Mouse (Mus musculus): Measurements from ENCODE around the gene Ctbp1. TPM values are rescaled to one million over a fixed set of nuclear protein-coding genes. Genes with fewer than 3 reads are reported as not detected.
A peak's percentile ranks its signal among the peaks of the same experiment; 100 is the strongest.

Gene Ctbp1
- polyA plus RNA-seq, 1 experiment from 2014 or later = 560 TPM

GRCm38 (mm10) chr5:33270568-33270967 lies 4.2 kb downstream of the Ctbp1 start:
- Histone ChIP-seq H3K4me3 (ENCODE audit: low read depth, low read length) (no peak overlapping the region), H3K9me3 (ENCODE audit: control insufficient read depth, low read length) (no peaks in the 10 kb centered on the region), H3K4me1 (replicated peaks; ENCODE audit: control insufficient read depth, insufficient read depth, low read length) (peaks cover 7% of the 10 kb centered on the region), H3K9ac (ENCODE audit: low read length) (no peak overlapping the region), H3K4me2 (ENCODE audit: low read depth, low read length, severe bottlenecking) (no peak overlapping the region), H3K27ac (ENCODE audit: low read depth, low read length) (no peak overlapping the region), H3K27me3 (ENCODE audit: control insufficient read depth, insufficient read depth, low read length) (no peaks in the 10 kb centered on the region), H3K36me3 (ENCODE audit: control insufficient read depth, insufficient read depth, low read length) (peaks cover 23% of the 10 kb centered on the region; the same call in 1 of the 2 replicates)
- WGBS = 20% methylated on average over 5 of the region's 5 CpGs
- DNase-seq (ENCODE audit: low spot score) (peak; percentile 87), ATAC-seq (replicated peaks; ENCODE audit: low FRiP score) (no peak)

GRCm38 (mm10) chr5:33254416-33254815 lies 20.4 kb downstream of the Ctbp1 start:
- Histone ChIP-seq H3K27ac (ENCODE audit: low read depth, low read length) (no peak overlapping the region), H3K27me3 (ENCODE audit: control insufficient read depth, insufficient read depth, low read length) (no peaks in the 10 kb centered on the region), H3K9me3 (ENCODE audit: control insufficient read depth, low read length) (no peaks in the 10 kb centered on the region), H3K4me3 (ENCODE audit: low read depth, low read length) (no peak overlapping the region), H3K4me2 (ENCODE audit: low read depth, low read length, severe bottlenecking) (no peak overlapping the region), H3K36me3 (ENCODE audit: control insufficient read depth, insufficient read depth, low read length) (peaks cover 54% of the 10 kb centered on the region), H3K9ac (ENCODE audit: low read length) (no peak overlapping the region), H3K4me1 (replicated peaks; ENCODE audit: control insufficient read depth, insufficient read depth, low read length) (no peaks in the 10 kb centered on the region)
- DNase-seq (ENCODE audit: low spot score) (no peak), ATAC-seq (replicated peaks; ENCODE audit: low FRiP score) (no peak)
- WGBS = 90% methylated on average over 5 of the region's 5 CpGs

- no peak for ATAC-seq (replicated peaks; ENCODE audit: low FRiP score)
These were observed 26.6 kb downstream of the Ctbp1 start for GRCm38 (mm10) chr5:33248186-33248585.

DNA sequence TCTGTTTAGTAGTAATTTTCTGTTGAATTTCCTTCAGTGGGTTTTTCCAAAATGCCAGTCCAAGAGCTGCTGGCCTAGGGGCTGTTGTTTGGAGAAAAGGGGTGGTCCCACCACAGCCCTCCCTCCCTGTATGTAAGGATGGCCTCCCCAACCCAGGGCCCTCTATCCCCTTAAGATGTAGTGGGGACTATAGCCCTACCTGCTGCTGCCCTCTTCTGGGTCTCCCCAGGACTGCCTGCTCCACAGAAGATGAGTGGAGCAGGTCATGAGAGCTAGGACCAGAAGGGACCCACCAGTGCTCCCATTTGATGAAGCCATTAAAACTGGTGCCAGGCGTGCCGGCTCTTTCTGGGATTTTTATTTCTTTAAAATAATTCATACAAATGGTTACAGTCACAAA lies 27.4 kb downstream of the Ctbp1 start:
- H3K9me3 ChIP-seq (ENCODE audit: control insufficient read depth, low read length) = no peaks in the 10 kb centered on the region
- DNase-seq (ENCODE audit: low spot score) = no peak
- no peaks in the 10 kb centered on the region for H3K4me1 ChIP-seq (replicated peaks; ENCODE audit: control insufficient read depth, insufficient read depth, low read length)
- H3K36me3 ChIP-seq (ENCODE audit: control insufficient read depth, insufficient read depth, low read length) = peaks cover 23% of the 10 kb centered on the region
- no peak for ATAC-seq (replicated peaks; ENCODE audit: low FRiP score)
- no peak overlapping the region for H3K4me2 ChIP-seq (ENCODE audit: low read depth, low read length, severe bottlenecking)
- 96% methylated on average over 2 of the region's 2 CpGs for WGBS
- no peak overlapping the region for H3K9ac ChIP-seq (ENCODE audit: low read length)
- no peak overlapping the region for H3K27ac ChIP-seq (ENCODE audit: low read depth, low read length)
- H3K27me3 ChIP-seq (ENCODE audit: control insufficient read depth, insufficient read depth, low read length) = no peaks in the 10 kb centered on the region
- H3K4me3 ChIP-seq (ENCODE audit: low read depth, low read length) = no peak overlapping the region

More at GRCm38 (mm10) chr5:33248186-33248585, 26.6 kb downstream of the Ctbp1 start:
- Histone ChIP-seq H3K27ac (ENCODE audit: low read depth, low read length) (no peak overlapping the region), H3K27me3 (ENCODE audit: control insufficient read depth, insufficient read depth, low read length) (no peaks in the 10 kb centered on the region), H3K9ac (ENCODE audit: low read length) (no peak overlapping the region), H3K4me2 (ENCODE audit: low read depth, low read length, severe bottlenecking) (no peak overlapping the region), H3K4me1 (replicated peaks; ENCODE audit: control insufficient read depth, insufficient read depth, low read length) (no peaks in the 10 kb centered on the region), H3K9me3 (ENCODE audit: control insufficient read depth, low read length) (no peaks in the 10 kb centered on the region), H3K4me3 (ENCODE audit: low read depth, low read length) (no peak overlapping the region), H3K36me3 (ENCODE audit: control insufficient read depth, insufficient read depth, low read length) (peaks cover 23% of the 10 kb centered on the region)
- no peak for DNase-seq (ENCODE audit: low spot score)
- WGBS = 87% methylated on average over 12 of the region's 12 CpGs

DNA sequence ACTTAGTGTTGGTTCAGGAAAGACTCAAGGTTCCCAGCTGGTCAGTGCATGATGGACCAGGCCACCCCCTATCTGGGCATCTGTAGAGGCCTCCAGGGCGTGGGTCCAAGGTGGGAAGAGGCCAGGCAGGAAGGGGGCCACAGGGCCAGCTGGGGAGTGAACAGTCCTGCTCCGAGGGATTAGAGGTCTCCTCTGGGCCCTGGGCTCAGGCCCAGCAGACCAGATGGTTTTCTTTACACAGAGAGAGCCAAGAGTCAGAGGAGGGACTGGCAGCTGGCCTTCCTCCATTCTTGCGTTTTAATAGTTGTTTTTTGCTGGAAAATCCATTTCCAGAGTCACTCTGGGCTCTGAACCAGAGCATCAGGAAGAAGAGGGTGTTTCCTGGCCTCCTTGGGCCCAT lies 29.1 kb downstream of the Ctbp1 start:
- H3K27ac ChIP-seq (ENCODE audit: low read depth, low read length) = no peak overlapping the region
- no peak for DNase-seq (ENCODE audit: low spot score)
- 91% methylated on average over 3 of the region's 3 CpGs for WGBS
- H3K9me3 ChIP-seq (ENCODE audit: control insufficient read depth, low read length) = no peaks in the 10 kb centered on the region
- H3K4me3 ChIP-seq (ENCODE audit: low read depth, low read length) = no peak overlapping the region
- no peaks in the 10 kb centered on the region for H3K4me1 ChIP-seq (replicated peaks; ENCODE audit: control insufficient read depth, insufficient read depth, low read length)
- no peak for ATAC-seq (replicated peaks; ENCODE audit: low FRiP score)
- no peak overlapping the region for H3K9ac ChIP-seq (ENCODE audit: low read length)
- H3K36me3 ChIP-seq (ENCODE audit: control insufficient read depth, insufficient read depth, low read length) = peaks cover 17% of the 10 kb centered on the region
- no peak overlapping the region for H3K4me2 ChIP-seq (ENCODE audit: low read depth, low read length, severe bottlenecking)
- H3K27me3 ChIP-seq (ENCODE audit: control insufficient read depth, insufficient read depth, low read length) = no peaks in the 10 kb centered on the region

GRCm38 (mm10) chr5:33244377-33244920 lies 30.3 kb downstream of the Ctbp1 start:
- Histone ChIP-seq H3K4me3 (ENCODE audit: low read depth, low read length) (no peak overlapping the region), H3K36me3 (ENCODE audit: control insufficient read depth, insufficient read depth, low read length) (peaks cover 8% of the 10 kb centered on the region), H3K27ac (ENCODE audit: low read depth, low read length) (no peak overlapping the region), H3K9ac (ENCODE audit: low read length) (no peak overlapping the region), H3K4me2 (ENCODE audit: low read depth, low read length, severe bottlenecking) (no peak overlapping the region), H3K4me1 (replicated peaks; ENCODE audit: control insufficient read depth, insufficient read depth, low read length) (no peaks in the 10 kb centered on the region), H3K27me3 (ENCODE audit: control insufficient read depth, insufficient read depth, low read length) (no peaks in the 10 kb centered on the region), H3K9me3 (ENCODE audit: control insufficient read depth, low read length) (no peaks in the 10 kb centered on the region)
- 84% methylated on average over 5 of the region's 5 CpGs for WGBS
- DNase-seq (ENCODE audit: low spot score) (no peak), ATAC-seq (replicated peaks; ENCODE audit: low FRiP score) (no peak)

DNA sequence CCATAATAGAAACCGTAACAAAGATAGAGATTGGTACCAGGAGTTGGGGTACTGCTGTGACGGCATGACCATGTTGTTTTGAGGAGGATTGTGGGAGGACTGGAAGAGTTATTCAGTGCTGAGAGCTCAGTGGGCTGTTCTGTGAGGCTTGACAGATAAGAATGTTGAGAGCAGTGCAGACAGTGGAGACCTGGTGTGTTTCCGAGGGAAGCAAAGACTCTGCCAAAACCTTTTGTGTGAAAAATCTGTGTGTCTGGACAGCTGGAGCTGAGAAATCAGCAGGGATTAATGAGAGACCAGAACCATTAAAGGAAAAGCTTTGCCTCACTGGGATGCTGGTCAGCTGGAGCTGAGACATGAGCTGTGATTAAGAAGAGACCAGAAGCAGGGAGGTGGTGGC lies 34.9 kb downstream of the Ctbp1 start:
- no peaks in the 10 kb centered on the region for H3K4me1 ChIP-seq (replicated peaks; ENCODE audit: control insufficient read depth, insufficient read depth, low read length)
- H3K27ac ChIP-seq (ENCODE audit: low read depth, low read length) = no peak overlapping the region
- no peaks in the 10 kb centered on the region for H3K27me3 ChIP-seq (ENCODE audit: control insufficient read depth, insufficient read depth, low read length)
- H3K36me3 ChIP-seq (ENCODE audit: control insufficient read depth, insufficient read depth, low read length) = no peaks in the 10 kb centered on the region
- no peak overlapping the region for H3K4me2 ChIP-seq (ENCODE audit: low read depth, low read length, severe bottlenecking)
- ATAC-seq (replicated peaks; ENCODE audit: low FRiP score) (no peak), DNase-seq (ENCODE audit: low spot score) (no peak)
- no peak overlapping the region for H3K9ac ChIP-seq (ENCODE audit: low read length)
- 65% methylated on average over 3 of the region's 3 CpGs for WGBS
- no peaks in the 10 kb centered on the region for H3K9me3 ChIP-seq (ENCODE audit: control insufficient read depth, low read length)
- H3K4me3 ChIP-seq (ENCODE audit: low read depth, low read length) = no peak overlapping the region

DNA sequence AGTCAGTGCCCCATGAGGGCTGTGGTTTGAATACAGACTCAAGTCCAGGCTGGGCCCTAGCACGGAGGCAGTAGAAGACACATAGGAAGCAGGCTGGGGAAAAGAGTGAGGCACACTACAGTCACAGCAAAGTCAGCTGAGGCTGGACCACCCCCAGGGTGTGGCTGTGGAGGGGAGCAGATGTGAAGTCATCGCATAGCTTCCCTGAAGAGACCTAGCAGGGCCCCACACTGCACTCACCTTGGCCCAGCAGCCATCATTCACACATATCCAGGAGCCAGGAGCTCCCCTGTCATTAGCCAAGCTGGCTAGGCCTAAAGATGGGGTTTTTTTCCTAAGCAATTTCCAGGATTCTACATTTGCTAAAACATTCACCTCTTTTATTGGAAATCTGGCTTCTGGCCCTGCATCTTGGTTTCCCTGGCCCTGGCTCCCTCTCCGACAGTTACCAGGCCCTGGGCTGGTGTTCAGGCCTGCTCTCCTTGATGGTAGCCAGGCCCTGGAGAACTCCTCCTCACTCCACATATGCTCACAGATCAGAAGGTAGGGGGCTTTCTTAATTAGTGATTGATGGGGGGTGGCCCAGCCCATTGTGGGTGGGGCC lies 35.6 kb downstream of the Ctbp1 start:
- no peaks in the 10 kb centered on the region for H3K36me3 ChIP-seq (ENCODE audit: control insufficient read depth, insufficient read depth, low read length)
- ATAC-seq (replicated peaks; ENCODE audit: low FRiP score) (no peak), DNase-seq (ENCODE audit: low spot score) (no peak)
- no peak overlapping the region for H3K27ac ChIP-seq (ENCODE audit: low read depth, low read length)
- H3K4me3 ChIP-seq (ENCODE audit: low read depth, low read length) = no peak overlapping the region
- H3K9me3 ChIP-seq (ENCODE audit: control insufficient read depth, low read length) = no peaks in the 10 kb centered on the region
- no peak overlapping the region for H3K4me2 ChIP-seq (ENCODE audit: low read depth, low read length, severe bottlenecking)
- H3K27me3 ChIP-seq (ENCODE audit: control insufficient read depth, insufficient read depth, low read length) = no peaks in the 10 kb centered on the region
- no peak overlapping the region for H3K9ac ChIP-seq (ENCODE audit: low read length)
- 91% methylated on average over 3 of the region's 3 CpGs for WGBS
- H3K4me1 ChIP-seq (replicated peaks; ENCODE audit: control insufficient read depth, insufficient read depth, low read length) = no peaks in the 10 kb centered on the region

DNA sequence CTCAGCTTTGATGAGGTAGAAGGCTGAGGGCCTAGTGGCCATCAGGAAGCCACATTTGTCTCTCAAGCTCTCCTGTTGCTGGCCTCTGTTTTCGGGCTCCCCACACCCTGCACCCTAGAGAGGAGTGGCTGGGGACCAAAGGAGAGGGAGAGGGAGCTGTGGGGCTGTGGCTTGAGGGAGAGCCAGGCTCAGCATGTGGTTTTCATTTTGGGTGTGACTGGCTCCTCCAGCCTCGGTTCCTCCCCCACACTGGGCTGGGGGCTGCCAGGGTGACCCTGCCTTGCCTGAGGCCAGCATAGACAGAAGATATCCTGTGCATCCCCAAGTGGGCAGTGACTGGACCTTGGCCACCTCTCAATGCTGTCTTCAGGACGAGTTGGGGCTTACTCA lies 36.5 kb downstream of the Ctbp1 start:
- Histone ChIP-seq H3K4me1 (replicated peaks; ENCODE audit: control insufficient read depth, insufficient read depth, low read length) (no peaks in the 10 kb centered on the region), H3K9ac (ENCODE audit: low read length) (no peak overlapping the region), H3K36me3 (ENCODE audit: control insufficient read depth, insufficient read depth, low read length) (no peaks in the 10 kb centered on the region), H3K4me3 (ENCODE audit: low read depth, low read length) (no peak overlapping the region), H3K27ac (ENCODE audit: low read depth, low read length) (no peak overlapping the region), H3K9me3 (ENCODE audit: control insufficient read depth, low read length) (no peaks in the 10 kb centered on the region), H3K4me2 (ENCODE audit: low read depth, low read length, severe bottlenecking) (no peak overlapping the region), H3K27me3 (ENCODE audit: control insufficient read depth, insufficient read depth, low read length) (no peaks in the 10 kb centered on the region)
- WGBS = 78% methylated on average over 3 of the region's 3 CpGs
- ATAC-seq (replicated peaks; ENCODE audit: low FRiP score) (no peak), DNase-seq (ENCODE audit: low spot score) (no peak)
